Mouse (Mus musculus): Measurements from ENCODE around the gene Bglap. TPM values are rescaled to one million over a fixed set of nuclear protein-coding genes. Genes with fewer than 3 reads are reported as not detected.

Bglap gene
- polyA plus RNA-seq (2014; fragmentation: Illumina TruSeq; extraction: RNeasy Lipid Tissue Mini Kit (QIAGEN cat#74804); ENCODE audit: low read depth, low replicate concordance): not detected

DNA sequence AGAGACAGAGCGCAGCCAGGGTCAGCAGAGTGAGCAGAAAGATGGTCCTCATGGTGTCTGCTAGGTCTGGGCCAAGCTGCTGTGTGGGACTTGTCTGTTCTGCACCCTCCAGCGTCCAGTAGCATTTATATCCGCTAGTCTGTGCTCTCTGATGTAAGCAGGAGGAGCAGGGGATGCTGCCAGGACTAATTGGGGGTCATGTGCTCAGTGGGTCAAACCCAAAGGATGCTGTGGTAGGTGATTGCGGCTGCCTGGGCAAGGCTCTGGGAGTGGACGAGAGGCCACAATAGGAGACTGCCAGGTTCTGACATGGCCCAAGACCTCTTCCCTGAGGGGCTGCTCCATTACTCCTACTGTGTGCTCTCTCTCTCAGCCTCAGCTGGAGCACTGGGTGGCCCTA lies at the start of gene Bglap:
Gene Bglap, minus strand, starts transcription at position 101 of the 400 bp plus-strand sequence.

DNA sequence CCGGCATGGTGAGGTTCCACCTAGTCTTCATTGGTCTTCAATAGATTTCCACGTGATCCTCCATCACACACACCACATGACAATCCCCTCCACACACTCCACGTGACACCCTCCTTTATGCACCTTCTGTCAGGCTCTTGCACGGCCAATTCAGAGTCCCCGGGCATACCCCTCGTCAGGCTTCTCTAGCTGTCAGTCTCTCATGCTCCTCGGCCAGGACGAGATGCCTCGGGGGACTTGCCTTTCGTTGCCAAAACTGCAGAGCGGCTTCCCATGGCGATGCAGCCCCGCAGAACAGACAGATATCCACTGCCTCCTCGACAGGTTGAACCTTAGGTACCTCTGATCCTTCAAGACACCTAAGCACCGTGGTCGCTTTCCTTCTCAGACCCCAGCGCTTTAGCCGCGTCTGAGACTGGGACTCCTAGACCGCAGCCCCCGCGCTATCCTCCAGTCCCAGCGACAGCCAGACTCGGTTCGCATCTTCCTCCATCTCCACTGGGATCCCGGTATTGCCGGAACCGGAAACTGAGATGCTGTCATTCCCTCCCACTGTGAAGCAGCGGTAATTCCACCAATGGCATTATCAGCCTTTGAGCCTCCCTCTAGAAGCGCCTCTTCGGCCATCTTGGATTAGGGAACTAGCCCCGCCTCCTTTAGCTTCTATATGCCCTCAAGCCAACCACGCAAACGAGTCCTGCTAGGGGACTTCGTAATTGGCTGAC lies 40.5 kb upstream of the Bglap start, which contains the start of gene Slc25a44:
Gene Slc25a44, minus strand, starts transcription at position 535 of the 725 bp plus-strand sequence.

DNA sequence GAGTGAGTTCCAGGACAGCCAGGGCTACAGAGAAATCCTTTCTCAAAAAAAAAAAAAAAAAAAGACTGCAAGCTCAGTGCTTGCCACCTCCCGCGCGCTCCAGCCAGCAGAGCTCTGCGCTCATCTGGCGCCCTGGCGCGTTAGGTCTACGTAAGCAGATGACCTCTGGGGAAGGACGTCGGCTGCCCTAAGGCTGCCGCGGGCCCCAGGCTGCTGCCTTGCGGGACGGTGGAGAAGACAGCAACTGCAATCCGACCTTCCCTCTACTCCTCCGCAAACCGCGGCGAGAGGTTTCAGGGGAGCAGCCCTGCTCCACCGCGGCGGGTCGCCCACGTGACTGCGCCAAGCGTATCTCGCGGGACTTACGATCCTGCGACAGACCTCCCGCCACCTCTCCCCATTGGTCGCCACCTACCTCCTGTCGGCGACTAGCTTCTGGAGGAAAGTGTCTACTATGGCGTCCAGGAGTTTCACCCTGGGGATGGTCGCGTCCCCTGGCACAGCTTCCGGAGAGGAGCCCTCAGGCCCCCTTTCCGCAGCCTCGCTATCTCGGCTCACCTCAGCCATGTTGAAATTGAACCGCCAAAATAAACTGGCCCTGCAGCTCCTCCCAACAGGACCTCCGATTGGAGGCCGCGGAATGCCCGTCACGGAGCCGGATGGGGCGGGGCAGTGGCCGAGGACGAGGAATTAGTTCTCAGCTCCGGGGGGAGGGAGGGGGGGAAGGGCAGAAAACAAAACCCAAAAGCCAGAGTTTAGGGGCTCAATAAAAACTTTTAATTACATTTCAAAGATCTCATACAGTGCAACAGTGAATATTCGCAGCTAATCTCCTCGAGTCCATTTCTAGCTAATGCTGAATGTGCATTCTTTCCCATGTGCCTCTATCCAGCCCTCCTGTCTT lies 25.7 kb upstream of the Bglap start, which contains the start of gene Pmf1:
Gene Pmf1, minus strand, starts transcription at position 591 of the 904 bp plus-strand sequence.

DNA sequence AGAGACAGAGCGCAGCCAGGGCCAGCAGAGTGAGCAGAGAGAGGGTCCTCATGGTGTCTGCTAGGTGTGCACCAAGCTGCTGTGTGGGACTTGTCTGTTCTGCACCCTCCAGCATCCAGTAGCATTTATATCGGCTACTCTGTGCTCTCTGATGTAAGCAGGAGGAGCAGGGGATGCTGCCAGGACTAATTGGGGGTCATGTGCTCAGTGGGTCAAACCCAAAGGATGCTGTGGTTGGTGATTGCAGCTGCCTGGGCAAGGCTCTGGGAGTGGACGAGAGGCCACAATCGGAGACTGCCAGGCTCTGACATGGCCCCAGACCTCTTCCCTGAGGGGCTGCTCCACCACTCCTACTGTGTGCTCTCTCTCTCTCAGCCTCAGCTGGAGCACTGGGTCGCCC lies 5.7 kb downstream of the Bglap start, which contains the start of gene Bglap2:
Gene Bglap2, minus strand, starts transcription at position 101 of the 400 bp plus-strand sequence.

DNA sequence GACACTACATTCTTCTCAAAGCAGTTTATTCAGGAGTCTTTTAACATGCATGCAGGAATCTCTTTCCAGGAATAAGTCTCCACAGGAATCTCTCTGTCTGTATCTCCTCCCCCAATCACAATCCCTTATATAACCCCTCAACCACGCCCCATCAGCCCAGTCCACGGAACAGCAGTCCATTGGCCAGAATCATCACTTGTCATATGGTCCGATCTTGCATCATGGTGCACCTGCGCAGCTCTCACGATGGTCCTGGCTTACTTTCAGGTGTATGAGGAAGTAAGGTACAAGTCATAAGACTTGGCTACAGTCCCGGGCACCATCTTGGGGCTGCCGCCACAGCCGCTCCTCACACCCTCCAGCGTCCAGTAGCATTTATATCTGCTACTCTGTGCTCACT lies 11.6 kb downstream of the Bglap start, which contains the start of gene Bglap3:
Gene Bglap3, minus strand, starts transcription at position 101 of the 400 bp plus-strand sequence.

DNA sequence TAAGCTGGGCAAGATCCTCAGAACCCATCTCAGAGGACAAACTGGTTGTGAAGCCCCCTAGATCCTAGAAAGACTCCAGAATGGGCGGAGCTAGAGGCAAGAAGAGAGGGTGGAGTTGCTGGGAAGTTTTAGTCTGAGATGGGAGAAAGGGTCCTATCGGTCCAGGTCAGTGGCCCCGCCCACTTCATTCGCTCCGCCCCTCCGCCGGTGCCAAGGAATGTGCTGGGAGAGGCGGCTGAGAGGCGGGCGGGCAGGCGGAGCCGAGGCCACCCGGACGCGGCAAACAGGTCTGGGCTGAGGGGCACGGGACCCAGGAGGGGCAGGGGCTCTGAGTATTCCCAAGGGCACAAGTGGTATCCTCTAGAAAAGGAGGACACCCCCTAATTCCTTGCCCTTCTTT lies 19.9 kb downstream of the Bglap start, which contains the start of gene Paqr6:
Gene Paqr6, plus strand, starts transcription at position 248 of the 400 bp plus-strand sequence.

DNA sequence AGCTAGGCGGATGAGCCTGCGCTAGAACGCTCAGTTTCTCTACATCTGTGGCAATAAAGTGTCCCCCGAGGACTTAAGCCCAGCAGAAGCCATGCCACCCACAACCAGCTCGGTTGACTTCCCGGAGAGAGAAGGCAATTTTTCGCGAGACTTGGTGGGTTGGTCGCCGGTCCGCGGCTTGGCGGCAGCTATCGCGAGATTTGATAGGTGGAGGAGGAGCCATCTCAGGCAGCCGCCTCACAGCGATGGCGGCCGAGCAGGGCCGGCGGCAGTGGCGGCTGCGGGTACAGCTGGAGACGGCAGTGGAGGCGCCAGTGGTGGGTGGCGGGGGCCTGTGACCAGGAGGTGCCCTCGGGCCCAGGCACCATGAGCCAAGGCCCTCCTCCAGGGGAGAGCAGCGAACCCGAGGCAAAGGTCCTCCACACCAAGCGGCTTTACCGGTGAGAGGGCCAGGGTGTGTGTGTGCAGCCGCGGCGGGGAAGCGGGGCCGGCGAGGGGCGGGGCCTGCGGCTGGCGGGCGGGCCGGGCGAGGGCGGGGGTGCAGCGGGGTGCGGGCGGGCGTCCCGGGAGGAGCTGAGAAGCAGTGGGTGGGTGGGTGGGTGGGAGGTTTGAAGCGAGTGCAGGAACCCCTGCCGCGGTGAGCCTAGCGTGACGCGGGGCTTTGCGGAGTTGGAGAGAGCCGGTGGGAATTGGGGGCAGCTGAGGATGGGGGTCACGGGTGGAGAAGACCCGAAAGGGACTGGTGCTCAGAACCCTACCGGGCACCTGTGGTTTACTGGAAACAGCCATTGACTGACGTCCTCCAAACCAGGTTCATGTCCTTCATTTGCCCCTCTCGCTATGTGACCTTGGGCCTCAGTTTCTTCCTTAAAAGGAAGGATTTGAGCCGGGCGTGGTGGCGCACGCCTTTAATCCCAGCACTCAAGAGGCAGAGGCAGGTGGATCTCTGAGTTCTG lies 47.9 kb downstream of the Bglap start, which contains the start of the genes Tmem79 and Smg5:
Gene Tmem79, minus strand, starts transcription at position 91 of the 956 bp plus-strand sequence.
Gene Smg5, plus strand, starts transcription at position 203 of the 956 bp plus-strand sequence.

Other genes starting within 250 kb of the Bglap start
- 18.0 TPM for gene Mef2d, start 242.1 kb downstream of the Bglap start, polyA plus RNA-seq (2014; fragmentation: Illumina TruSeq; extraction: RNeasy Lipid Tissue Mini Kit (QIAGEN cat#74804); ENCODE audit: low read depth, low replicate concordance)
- not detected for gene Rhbg, start 129.8 kb downstream of the Bglap start, polyA plus RNA-seq (2014; fragmentation: Illumina TruSeq; extraction: RNeasy Lipid Tissue Mini Kit (QIAGEN cat#74804); ENCODE audit: low read depth, low replicate concordance)
- not detected for gene Gm38392, start 97.3 kb downstream of the Bglap start, polyA plus RNA-seq (2014; fragmentation: Illumina TruSeq; extraction: RNeasy Lipid Tissue Mini Kit (QIAGEN cat#74804); ENCODE audit: low read depth, low replicate concordance)
- 3.9 TPM for gene Tsacc, start 87.5 kb downstream of the Bglap start, polyA plus RNA-seq (2014; fragmentation: Illumina TruSeq; extraction: RNeasy Lipid Tissue Mini Kit (QIAGEN cat#74804); ENCODE audit: low read depth, low replicate concordance)
- 72.4 TPM for gene Cct3, start 87.3 kb downstream of the Bglap start, polyA plus RNA-seq (2014; fragmentation: Illumina TruSeq; extraction: RNeasy Lipid Tissue Mini Kit (QIAGEN cat#74804); ENCODE audit: low read depth, low replicate concordance)
- gene Glmp, start 59.4 kb downstream of the Bglap start, polyA plus RNA-seq (2014; fragmentation: Illumina TruSeq; extraction: RNeasy Lipid Tissue Mini Kit (QIAGEN cat#74804); ENCODE audit: low read depth, low replicate concordance): 3.2 TPM
- 2.1 TPM for gene Tmem79, start 48.3 kb downstream of the Bglap start, polyA plus RNA-seq (2014; fragmentation: Illumina TruSeq; extraction: RNeasy Lipid Tissue Mini Kit (QIAGEN cat#74804); ENCODE audit: low read depth, low replicate concordance)
- 28.6 TPM for gene Smg5, start 48.2 kb downstream of the Bglap start, polyA plus RNA-seq (2014; fragmentation: Illumina TruSeq; extraction: RNeasy Lipid Tissue Mini Kit (QIAGEN cat#74804); ENCODE audit: low read depth, low replicate concordance)
- gene Paqr6, start 19.9 kb downstream of the Bglap start, polyA plus RNA-seq (2014; fragmentation: Illumina TruSeq; extraction: RNeasy Lipid Tissue Mini Kit (QIAGEN cat#74804); ENCODE audit: low read depth, low replicate concordance): 0.85 TPM
- 4.0 TPM for gene Bglap3, start 11.7 kb downstream of the Bglap start, polyA plus RNA-seq (2014; fragmentation: Illumina TruSeq; extraction: RNeasy Lipid Tissue Mini Kit (QIAGEN cat#74804); ENCODE audit: low read depth, low replicate concordance)
- gene Bglap2, start 5.8 kb downstream of the Bglap start, polyA plus RNA-seq (2014; fragmentation: Illumina TruSeq; extraction: RNeasy Lipid Tissue Mini Kit (QIAGEN cat#74804); ENCODE audit: low read depth, low replicate concordance): not detected
- gene Pmf1, start 25.9 kb upstream of the Bglap start, polyA plus RNA-seq (2014; fragmentation: Illumina TruSeq; extraction: RNeasy Lipid Tissue Mini Kit (QIAGEN cat#74804); ENCODE audit: low read depth, low replicate concordance): 3.8 TPM
- 9.8 TPM for gene Slc25a44, start 40.7 kb upstream of the Bglap start, polyA plus RNA-seq (2014; fragmentation: Illumina TruSeq; extraction: RNeasy Lipid Tissue Mini Kit (QIAGEN cat#74804); ENCODE audit: low read depth, low replicate concordance)
- 128 TPM for gene Sema4a, start 76.7 kb upstream of the Bglap start, polyA plus RNA-seq (2014; fragmentation: Illumina TruSeq; extraction: RNeasy Lipid Tissue Mini Kit (QIAGEN cat#74804); ENCODE audit: low read depth, low replicate concordance)
- gene Lmna, start 125.5 kb upstream of the Bglap start, polyA plus RNA-seq (2014; fragmentation: Illumina TruSeq; extraction: RNeasy Lipid Tissue Mini Kit (QIAGEN cat#74804); ENCODE audit: low read depth, low replicate concordance): 24.9 TPM
- gene Mex3a, start 147.9 kb upstream of the Bglap start, polyA plus RNA-seq (2014; fragmentation: Illumina TruSeq; extraction: RNeasy Lipid Tissue Mini Kit (QIAGEN cat#74804); ENCODE audit: low read depth, low replicate concordance): 1.3 TPM
- gene Rab25, start 163.8 kb upstream of the Bglap start, polyA plus RNA-seq (2014; fragmentation: Illumina TruSeq; extraction: RNeasy Lipid Tissue Mini Kit (QIAGEN cat#74804); ENCODE audit: low read depth, low replicate concordance): 16.6 TPM
- 6.8 TPM for gene Lamtor2, start 168.6 kb upstream of the Bglap start, polyA plus RNA-seq (2014; fragmentation: Illumina TruSeq; extraction: RNeasy Lipid Tissue Mini Kit (QIAGEN cat#74804); ENCODE audit: low read depth, low replicate concordance)
- gene Ubqln4, start 169.3 kb upstream of the Bglap start, polyA plus RNA-seq (2014; fragmentation: Illumina TruSeq; extraction: RNeasy Lipid Tissue Mini Kit (QIAGEN cat#74804); ENCODE audit: low read depth, low replicate concordance): 18.9 TPM
- 23.4 TPM for gene Ssr2, start 191.4 kb upstream of the Bglap start, polyA plus RNA-seq (2014; fragmentation: Illumina TruSeq; extraction: RNeasy Lipid Tissue Mini Kit (QIAGEN cat#74804); ENCODE audit: low read depth, low replicate concordance)
- 22.3 TPM for gene Arhgef2, start 221.5 kb upstream of the Bglap start, polyA plus RNA-seq (2014; fragmentation: Illumina TruSeq; extraction: RNeasy Lipid Tissue Mini Kit (QIAGEN cat#74804); ENCODE audit: low read depth, low replicate concordance)

Data from sigmoid colon, adult 10 weeks (tissue).